Mouse (Mus musculus) MEL (cell line): Measurements from ENCODE around the gene Amtn.

Source experiments
- CTCF ChIP-seq, 3 experiments: IDR thresholded peaks in 2 of 3; conservative IDR thresholded peaks in 1 of 3; 2 replicates each; pipeline ENCODE4 v1.5.1; 2011 to 2012; ENCODE audit warnings: low read length in 3 of 3, low read depth in 2 of 3, mild to moderate bottlenecking in 2 of 3, improper control_type of control experiment in 1 of 3, inconsistent platforms in 1 of 3, mixed read lengths in 1 of 3, moderate library complexity in 1 of 3; ENCODE audit not compliant: control insufficient read depth in 1 of 3, insufficient read depth in 1 of 3, poor library complexity in 1 of 3, severe bottlenecking in 1 of 3
- EP300 ChIP-seq, 2 experiments: IDR thresholded peaks; 2 replicates each; pipeline ENCODE4 v1.6.1; 2011; ENCODE audit warnings: improper control_type of control experiment in 2 of 2, low read length in 2 of 2, low read depth in 1 of 2, mild to moderate bottlenecking in 1 of 2
- MAFK ChIP-seq: IDR thresholded peaks from 2 replicates; pipeline ENCODE4 v1.6.1; 2011; ENCODE audit warnings: low read depth, mild to moderate bottlenecking, low read length, improper control_type of control experiment, borderline replicate concordance
- MYC ChIP-seq: IDR thresholded peaks from 2 replicates; pipeline ENCODE4 v1.6.1; 2011; ENCODE audit warnings: low read depth, mild to moderate bottlenecking, low read length, improper control_type of control experiment, moderate library complexity
- ZC3H11A ChIP-seq: IDR thresholded peaks from 2 replicates; pipeline ENCODE4 v1.6.1; 2012; ENCODE audit warnings: low read depth, mild to moderate bottlenecking, inconsistent platforms, low read length, improper control_type of control experiment
- ZNF384 ChIP-seq: IDR thresholded peaks from 2 replicates; pipeline ENCODE4 v1.6.1; 2012; ENCODE audit warnings: low read depth, mild to moderate bottlenecking, inconsistent platforms, low read length, improper control_type of control experiment

GRCm38 (mm10) chr5:88401464-88401863 lies 25.6 kb downstream of the Amtn start:
- TF ChIP-seq MAFK (no peak), ZNF384 (no peak), CTCF (IDR thresholded peaks at IDR 0.05 in 2 of 3, conservative IDR thresholded peaks at IDR 0.05 in 1 of 3; ENCODE audit: control insufficient read depth in 1 of 3, insufficient read depth in 1 of 3, low read depth in 2 of 3, low read length in 3 of 3, poor library complexity in 1 of 3, severe bottlenecking in 1 of 3) (no peak), ZC3H11A (no peak), EP300 (IDR thresholded peaks at IDR 0.05; ENCODE audit: low read depth in 1 of 2, low read length in 2 of 2) (no peak), MYC (no peak)
